Mouse (Mus musculus) heart, postnatal 0 days (tissue): ENCODE results near the gene Zfand5. TPM values are rescaled to one million over a fixed set of nuclear protein-coding genes. Genes with fewer than 3 reads are reported as not detected.

Source experiments
- ATAC-seq: fragments of 200-750 bp; cut with Nextera tagmentation; 2 replicates; pipeline ENCODE4 v1.8.0; 2017; ENCODE audit warnings: low read depth, moderate number of reproducible peaks, moderate library complexity; ENCODE audit not compliant: insufficient read depth
- DNase-seq: peaks from one replicate; pipeline ENCODE4 v3.0.0-alpha.2; 2016; ENCODE audit warnings: low spot score
- H3K27ac ChIP-seq: fragments of 300-500 bp; sonication (generic); 2 replicates; pipeline ENCODE4 v1.5.1; 2014; ENCODE audit warnings: low read depth, mild to moderate bottlenecking
- H3K27me3 ChIP-seq: fragments of 300-500 bp; sonication (generic); 2 replicates; pipeline ENCODE4 v1.6.1; 2014; ENCODE audit warnings: low read length, mixed read lengths; ENCODE audit not compliant: control insufficient read depth, insufficient read depth
- H3K36me3 ChIP-seq: fragments of 300-500 bp; sonication (generic); replicated peaks from 2 replicates; pipeline ENCODE4 v1.6.1; 2014; ENCODE audit warnings: low read length, mixed read lengths; ENCODE audit not compliant: control insufficient read depth, insufficient read depth
- H3K4me1 ChIP-seq: fragments of 300-500 bp; sonication (generic); 2 replicates; pipeline ENCODE4 v1.6.1; 2014; ENCODE audit warnings: antibody characterized with exemption; ENCODE audit not compliant: control insufficient read depth, insufficient read depth
- H3K4me2 ChIP-seq: fragments of 300-500 bp; sonication (generic); 2 replicates; pipeline ENCODE4 v1.6.1; 2014; ENCODE audit warnings: low read depth, mild to moderate bottlenecking, low read length, moderate library complexity
- H3K4me3 ChIP-seq: fragments of 300-500 bp; sonication (generic); 2 replicates; pipeline ENCODE4 v1.5.1; 2014; ENCODE audit warnings: low read depth, low read length
- H3K9ac ChIP-seq: fragments of 300-500 bp; sonication (generic); replicated peaks from 2 replicates; pipeline ENCODE4 v1.6.1; 2014; ENCODE audit warnings: low read depth, low read length, mixed read lengths
- H3K9me3 ChIP-seq: fragments of 300-500 bp; sonication (generic); replicated peaks from 2 replicates; pipeline ENCODE4 v1.6.1; 2016; ENCODE audit warnings: low read length; ENCODE audit not compliant: control insufficient read depth
- CTCF ChIP-seq: IDR thresholded peaks from 2 replicates; pipeline ENCODE4 v1.5.1; 2016; ENCODE audit warnings: antibody characterized with exemption, control low read depth, low read depth
- EP300 ChIP-seq: IDR thresholded peaks from 2 replicates; pipeline ENCODE4 v1.6.1; 2016; ENCODE audit warnings: antibody characterized with exemption, low read depth
- WGBS: fragments of 180-500 bp; shearing (Covaris S2); extraction: QIAGEN DNeasy Blood & Tissue Kit; methylation state at CpG from one replicate; pipeline ENCODE4 v1.1.7; 2014; 5-methylcytosine and 5-hydroxymethylcytosine counted together
- polyA plus RNA-seq: library from polyadenylated mRNA; unstranded; fragments of >200 nt; fragmentation: Nextera tagmentation; extraction: Ambion mirVana; gene quantifications from 2 replicates; pipeline ENCODE4 v1.2.1, GENCODE M21; 2015
- total RNA-seq: library from RNA; depleted of rRNA; stranded (reverse); fragments of >200 nt; gene quantifications from 2 replicates; pipeline ENCODE4 v1.2.3, GENCODE M21; 2014; ENCODE audit warnings: low replicate concordance

Gene Zfand5
- total and polyA plus RNA-seq, 2 experiments from 2014 or later = 65.5 to 117 TPM

GRCm38 (mm10) chr19:21255920-21256319 lies 16.2 kb upstream of the Zfand5 start:
- TF ChIP-seq EP300 (no peak), CTCF (no peak)
- ATAC-seq = no peak

DNA sequence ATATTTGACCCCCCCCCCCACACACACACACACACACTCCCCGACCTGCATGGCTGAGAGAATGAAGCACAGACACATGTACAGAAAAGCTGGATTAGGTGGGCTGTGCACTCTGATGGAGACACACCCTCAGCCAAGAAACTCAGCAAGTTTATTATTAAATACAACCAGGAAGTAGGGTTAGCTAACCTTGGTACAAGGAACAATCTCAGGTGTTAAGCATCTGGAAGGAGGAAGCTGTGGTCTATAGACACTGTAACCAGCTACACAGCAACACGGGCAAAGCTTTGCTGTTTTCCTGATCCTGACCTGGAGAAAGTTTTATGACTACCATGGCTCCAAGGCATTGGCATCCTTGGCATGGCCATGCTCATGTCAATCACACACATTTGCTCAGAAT lies 12.6 kb upstream of the Zfand5 start:
- H3K9me3 ChIP-seq = no peaks in the 10 kb centered on the region
- no peak overlapping the region for H3K27ac ChIP-seq
- TF ChIP-seq CTCF = no peak
- no peak overlapping the region for H3K9ac ChIP-seq
- 61% methylated on average over 2 of the region's 2 CpGs for WGBS
- no peak overlapping the region for H3K4me2 ChIP-seq
- H3K4me3 ChIP-seq = no peak overlapping the region
- ATAC-seq = no peak
- H3K4me1 ChIP-seq = no peaks in the 10 kb centered on the region
- DNase-seq = no peak
- H3K36me3 ChIP-seq = no peaks in the 10 kb centered on the region
- no peaks in the 10 kb centered on the region for H3K27me3 ChIP-seq

More at GRCm38 (mm10) chr19:21255920-21256319, 16.2 kb upstream of the Zfand5 start:
- no peak overlapping the region for H3K4me3 ChIP-seq
- H3K4me2 ChIP-seq = no peak overlapping the region
- H3K4me1 ChIP-seq = no peaks in the 10 kb centered on the region
- no peaks in the 10 kb centered on the region for H3K27me3 ChIP-seq
- no peak for DNase-seq
- no peaks in the 10 kb centered on the region for H3K36me3 ChIP-seq
- H3K9me3 ChIP-seq = no peaks in the 10 kb centered on the region
- H3K27ac ChIP-seq = no peak overlapping the region
- no peak overlapping the region for H3K9ac ChIP-seq
- WGBS = 77% methylated on average over 3 of the region's 3 CpGs

- DNase-seq (no peak), ATAC-seq (no peak)
- Histone ChIP-seq H3K9me3 (no peaks in the 10 kb centered on the region), H3K27me3 (no peaks in the 10 kb centered on the region), H3K4me2 (no peak overlapping the region), H3K9ac (no peak overlapping the region), H3K36me3 (no peaks in the 10 kb centered on the region), H3K4me1 (no peaks in the 10 kb centered on the region), H3K4me3 (no peak overlapping the region), H3K27ac (no peak overlapping the region)
- TF ChIP-seq CTCF (no peak), EP300 (no peak)
These were observed 11.8 kb upstream of the Zfand5 start for GRCm38 (mm10) chr19:21260280-21260679.

DNA sequence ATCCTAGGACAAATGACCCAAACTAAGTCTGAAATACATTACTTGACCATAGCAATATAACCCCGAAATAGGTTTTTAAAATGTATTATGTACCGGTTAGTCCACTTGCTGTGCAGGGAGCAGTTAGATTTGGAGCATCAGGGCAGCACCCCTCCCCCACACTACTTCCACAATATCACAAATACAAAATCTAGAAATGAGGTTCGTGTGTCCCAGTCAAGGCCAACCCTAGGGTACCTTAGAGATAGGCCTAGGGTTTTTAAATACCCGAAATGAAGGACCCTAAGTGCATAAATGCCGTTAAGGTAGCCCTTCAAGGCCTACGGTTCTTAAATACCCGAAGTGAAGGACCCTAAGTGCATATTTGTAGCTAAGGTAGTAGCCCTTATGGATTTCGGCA lies 892 bp upstream of the Zfand5 start:
- Histone ChIP-seq H3K27me3 (no peaks in the 10 kb centered on the region), H3K4me2 (peak overlapping the region; percentile 67), H3K4me1 (peaks cover 7% of the 10 kb centered on the region; the same call in 1 of the 2 replicates), H3K36me3 (no peaks in the 10 kb centered on the region), H3K9me3 (no peaks in the 10 kb centered on the region), H3K9ac (peak overlapping the region; percentile 98), H3K27ac (peak overlapping the region; percentile 100), H3K4me3 (peak overlapping the region; percentile 94)
- 13% methylated on average over 8 of the region's 8 CpGs for WGBS
- ATAC-seq (no peak), DNase-seq (no peak)
- no peak for TF ChIP-seq EP300
- no peak for TF ChIP-seq CTCF

GRCm38 (mm10) chr19:21272655-21273284 lies 692 bp downstream of the Zfand5 start:
- DNase-seq (peak; percentile 55), ATAC-seq (peak; percentile 47)
- Histone ChIP-seq H3K4me3 (peak overlapping the region; percentile 94), H3K36me3 (peaks cover 14% of the 10 kb centered on the region), H3K27ac (peak overlapping the region; percentile 100), H3K9me3 (no peaks in the 10 kb centered on the region), H3K9ac (peak overlapping the region; percentile 98), H3K27me3 (no peaks in the 10 kb centered on the region), H3K4me2 (peak overlapping the region; percentile 82), H3K4me1 (peaks cover 7% of the 10 kb centered on the region; the same call in 1 of the 2 replicates)
- TF ChIP-seq EP300 = no peak
- no peak for TF ChIP-seq CTCF
- under 1% methylated on average over 47 of the region's 66 CpGs for WGBS

GRCm38 (mm10) chr19:21273440-21273839 lies 1.4 kb downstream of the Zfand5 start:
- peak; percentile 63 for DNase-seq
- TF ChIP-seq EP300 = no peak
- TF ChIP-seq CTCF = no peak
- Histone ChIP-seq H3K4me2 (peak overlapping the region; percentile 82), H3K27me3 (no peaks in the 10 kb centered on the region), H3K4me1 (peaks cover 7% of the 10 kb centered on the region), H3K9ac (peak overlapping the region; percentile 98), H3K4me3 (peak overlapping the region; percentile 94), H3K36me3 (peaks cover 18% of the 10 kb centered on the region), H3K27ac (peak overlapping the region; percentile 100), H3K9me3 (no peaks in the 10 kb centered on the region)
- no peak for ATAC-seq
- under 1% methylated on average over 4 of the region's 4 CpGs for WGBS
